Mouse (Mus musculus) erythroblast, embryonic 14.5 days (primary cell): ENCODE results near the gene Mertk.

Experiments used
- GATA1 ChIP-seq: IDR thresholded peaks from 2 replicates; pipeline ENCODE4 v1.6.1; 2012; ENCODE audit warnings: low read length, inconsistent platforms, mixed read lengths
- TAL1 ChIP-seq: IDR thresholded peaks from 3 replicates; pipeline ENCODE4 v1.6.1; 2012; ENCODE audit warnings: low read length, inconsistent platforms, mixed read lengths

- TF ChIP-seq GATA1 (no peak), TAL1 (no peak)
Measured at GRCm38 (mm10) chr2:128818956-128819643, 120.3 kb downstream of the Mertk start.
